Mouse (Mus musculus) lung, postnatal 0 days (tissue): ENCODE measurements around the gene Usp13. TPM values are rescaled to one million over a fixed set of nuclear protein-coding genes. Genes with fewer than 3 reads are reported as not detected.

Source experiments
- ATAC-seq: fragments of 200-750 bp; cut with Nextera tagmentation; 2 replicates; pipeline ENCODE4 v1.8.0; 2017; ENCODE audit warnings: moderate library complexity
- DNase-seq: peaks from one replicate; pipeline ENCODE4 v3.0.0-alpha.2; 2016; ENCODE audit warnings: low spot score
- H3K27ac ChIP-seq: fragments of 300-500 bp; sonication (generic); 2 replicates; pipeline ENCODE4 v1.5.1; 2014; ENCODE audit warnings: antibody characterized with exemption, mild to moderate bottlenecking, low read length, mixed read lengths
- H3K27me3 ChIP-seq: fragments of 300-500 bp; sonication (generic); replicated peaks from 2 replicates; pipeline ENCODE4 v1.6.1; 2014; ENCODE audit warnings: low read length, mixed read lengths; ENCODE audit not compliant: insufficient read depth
- H3K36me3 ChIP-seq: fragments of 300-500 bp; sonication (generic); 2 replicates; pipeline ENCODE4 v1.6.1; 2014; ENCODE audit warnings: low read length, mixed read lengths; ENCODE audit not compliant: insufficient read depth
- H3K4me1 ChIP-seq: fragments of 300-500 bp; sonication (generic); 2 replicates; pipeline ENCODE4 v1.6.1; 2014; ENCODE audit warnings: antibody characterized with exemption, low read depth, low read length, mixed read lengths; ENCODE audit not compliant: insufficient read depth
- H3K4me2 ChIP-seq: fragments of 300-500 bp; sonication (generic); replicated peaks from 2 replicates; pipeline ENCODE4 v1.6.1; 2014; ENCODE audit warnings: low read depth, mild to moderate bottlenecking, low read length, moderate library complexity, mixed read lengths
- H3K4me3 ChIP-seq: fragments of 300-500 bp; sonication (generic); 2 replicates; pipeline ENCODE4 v1.5.1; 2014; ENCODE audit warnings: low read depth, low read length
- H3K9ac ChIP-seq: fragments of 300-500 bp; sonication (generic); replicated peaks from 2 replicates; pipeline ENCODE4 v1.6.1; 2014; ENCODE audit warnings: low read depth, mild to moderate bottlenecking
- H3K9me3 ChIP-seq: fragments of 300-500 bp; sonication (generic); 2 replicates; pipeline ENCODE4 v1.6.1; 2016; ENCODE audit warnings: low read length, mixed read lengths
- CTCF ChIP-seq: IDR thresholded peaks from 2 replicates; pipeline ENCODE4 v1.5.1; 2016; ENCODE audit warnings: antibody characterized with exemption, mild to moderate bottlenecking
- EP300 ChIP-seq: IDR thresholded peaks from 2 replicates; pipeline ENCODE4 v1.6.1; 2016; ENCODE audit warnings: antibody characterized with exemption, mild to moderate bottlenecking, control low read depth
- WGBS: fragments of 180-500 bp; shearing (Covaris S2); extraction: QIAGEN DNeasy Blood & Tissue Kit; methylation state at CpG from one replicate; pipeline ENCODE4 v1.1.7; 2014; 5-methylcytosine and 5-hydroxymethylcytosine counted together
- polyA plus RNA-seq: library from polyadenylated mRNA; unstranded; fragments of >200 nt; fragmentation: Nextera tagmentation; extraction: Ambion mirVana; gene quantifications from 2 replicates; pipeline ENCODE4 v1.2.1, GENCODE M21; 2015

Usp13 gene
- polyA plus RNA-seq, 1 experiment from 2014 or later = 1.9 TPM

DNA sequence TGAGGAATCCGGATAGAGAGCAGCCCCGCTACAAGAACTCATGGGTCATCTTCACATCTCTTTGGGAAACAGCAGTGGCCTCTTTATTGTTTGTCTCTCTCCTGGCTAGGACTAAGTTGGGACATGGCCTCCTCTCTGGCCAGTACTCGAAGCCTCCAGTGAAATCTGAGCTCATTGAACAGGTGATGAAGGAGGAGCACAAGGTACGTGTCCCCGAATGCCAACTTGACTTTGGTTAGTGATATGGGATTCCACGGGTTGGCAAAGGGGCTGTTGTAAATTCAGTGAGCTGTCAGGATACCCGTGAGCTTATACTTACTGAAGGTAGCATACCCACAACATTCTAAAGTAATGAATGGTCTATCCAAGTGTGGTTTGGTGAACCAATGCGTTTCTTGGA is 69.0 kb downstream of the Usp13 start:
- 84% methylated on average over 8 of the region's 8 CpGs for WGBS
- Histone ChIP-seq H3K9ac (no peak overlapping the region), H3K36me3 (no peaks in the 10 kb centered on the region), H3K27ac (no peak overlapping the region), H3K4me3 (no peak overlapping the region), H3K9me3 (no peaks in the 10 kb centered on the region), H3K27me3 (no peaks in the 10 kb centered on the region), H3K4me2 (no peak overlapping the region), H3K4me1 (no peaks in the 10 kb centered on the region)
- no peak for ATAC-seq
- TF ChIP-seq EP300 (no peak), CTCF (no peak)
- no peak for DNase-seq

DNA sequence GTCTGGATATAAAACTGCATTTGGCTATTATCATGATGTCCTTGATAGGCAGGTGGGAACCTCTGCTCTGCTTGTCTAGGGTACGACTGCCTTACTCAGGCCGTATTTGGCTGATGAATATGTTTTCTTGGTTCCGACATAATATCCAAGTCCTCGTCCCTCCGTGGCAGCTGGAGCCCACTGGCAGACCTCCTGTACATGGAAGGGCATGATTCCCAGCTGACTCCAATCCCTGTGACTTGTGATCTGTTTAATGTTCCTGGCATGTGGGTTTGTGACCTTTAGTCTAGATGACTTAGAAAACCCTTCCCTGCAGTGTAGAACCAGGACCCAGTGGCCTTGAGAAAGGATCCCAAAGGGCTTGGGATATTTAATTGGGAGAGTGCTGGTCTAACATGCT is 71.5 kb downstream of the Usp13 start:
- no peak overlapping the region for H3K9ac ChIP-seq
- TF ChIP-seq EP300 (no peak), CTCF (no peak)
- H3K9me3 ChIP-seq = no peaks in the 10 kb centered on the region
- no peak overlapping the region for H3K4me3 ChIP-seq
- no peak overlapping the region for H3K4me2 ChIP-seq
- no peaks in the 10 kb centered on the region for H3K36me3 ChIP-seq
- no peak overlapping the region for H3K27ac ChIP-seq
- DNase-seq (no peak), ATAC-seq (no peak)
- H3K4me1 ChIP-seq = no peaks in the 10 kb centered on the region
- no peaks in the 10 kb centered on the region for H3K27me3 ChIP-seq
- WGBS = 87% methylated on average over 5 of the region's 5 CpGs

DNA sequence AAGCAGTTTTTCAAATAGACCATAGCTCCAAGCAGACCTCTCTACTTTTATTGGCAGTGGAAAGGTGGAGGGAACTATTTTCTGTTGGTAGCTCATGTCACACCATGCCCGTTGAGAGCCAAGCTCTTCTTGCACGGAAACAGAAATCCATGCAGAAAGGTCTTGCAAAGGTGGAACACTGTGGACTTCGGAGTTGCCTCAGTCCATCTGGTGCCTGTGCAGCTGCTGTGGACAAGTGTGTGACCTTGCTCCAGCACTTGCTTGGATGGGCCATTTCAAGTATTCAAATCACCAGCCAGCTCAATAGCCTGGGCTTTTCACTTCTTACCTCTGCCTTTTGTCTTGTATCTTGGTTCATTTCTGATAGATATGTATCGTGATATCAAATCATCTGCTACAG is 72.8 kb downstream of the Usp13 start:
- no peak overlapping the region for H3K4me2 ChIP-seq
- DNase-seq = no peak
- no peak overlapping the region for H3K27ac ChIP-seq
- TF ChIP-seq CTCF (no peak), EP300 (no peak)
- H3K9me3 ChIP-seq = no peaks in the 10 kb centered on the region
- WGBS = 93% methylated on average over 4 of the region's 4 CpGs
- no peaks in the 10 kb centered on the region for H3K4me1 ChIP-seq
- no peaks in the 10 kb centered on the region for H3K36me3 ChIP-seq
- H3K4me3 ChIP-seq = no peak overlapping the region
- no peak overlapping the region for H3K9ac ChIP-seq
- no peak for ATAC-seq
- no peaks in the 10 kb centered on the region for H3K27me3 ChIP-seq

DNA sequence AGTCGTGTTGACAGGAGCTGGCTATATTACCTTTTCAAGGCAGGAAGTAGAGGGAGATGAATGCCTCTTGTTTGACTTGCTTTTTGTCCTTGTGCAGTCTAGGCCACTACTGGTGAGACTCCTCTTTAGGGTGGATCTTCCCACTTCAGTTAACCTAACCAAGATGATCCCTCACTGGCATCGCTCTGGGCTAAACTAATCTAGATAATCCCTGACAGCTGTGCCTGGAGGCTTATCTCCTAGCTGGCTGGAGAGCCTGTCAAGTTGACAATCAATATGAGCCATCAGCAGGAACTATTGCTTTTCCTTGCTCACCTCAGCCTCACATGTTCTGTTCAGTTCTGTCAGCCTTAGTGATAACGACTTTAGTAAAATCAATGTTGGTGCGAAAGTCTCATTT is 86.1 kb downstream of the Usp13 start:
- no peaks in the 10 kb centered on the region for H3K4me1 ChIP-seq
- 48% methylated on average over 4 of the region's 4 CpGs for WGBS
- H3K4me3 ChIP-seq = no peak overlapping the region
- ATAC-seq (no peak), DNase-seq (no peak)
- no peak overlapping the region for H3K4me2 ChIP-seq
- TF ChIP-seq CTCF (no peak), EP300 (no peak)
- H3K9me3 ChIP-seq = no peaks in the 10 kb centered on the region
- H3K36me3 ChIP-seq = no peaks in the 10 kb centered on the region
- no peak overlapping the region for H3K9ac ChIP-seq
- H3K27me3 ChIP-seq = no peaks in the 10 kb centered on the region
- no peak overlapping the region for H3K27ac ChIP-seq

DNA sequence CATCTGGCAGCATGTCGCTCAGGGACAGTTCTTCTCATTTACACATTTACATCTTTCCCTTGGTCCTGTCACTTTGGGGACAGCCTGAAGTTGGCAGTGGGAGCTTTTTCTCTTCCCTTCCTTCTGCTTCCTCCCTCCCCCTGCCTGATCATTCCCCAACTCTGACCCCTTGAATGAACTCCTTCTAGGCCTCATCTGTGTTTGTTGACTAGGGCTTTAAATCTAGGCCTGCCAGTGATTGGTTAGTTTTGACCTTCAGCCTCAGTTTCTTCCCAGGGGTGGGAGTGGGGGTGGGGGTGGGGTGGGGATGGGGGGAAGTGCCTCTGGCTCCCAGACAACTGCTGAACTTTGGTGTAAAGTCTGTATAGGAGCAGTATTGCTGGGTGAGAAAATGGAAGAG is 87.3 kb downstream of the Usp13 start:
- Histone ChIP-seq H3K4me1 (no peaks in the 10 kb centered on the region), H3K9me3 (no peaks in the 10 kb centered on the region), H3K27ac (no peak overlapping the region), H3K4me3 (no peak overlapping the region), H3K4me2 (no peak overlapping the region), H3K27me3 (no peaks in the 10 kb centered on the region), H3K9ac (no peak overlapping the region), H3K36me3 (no peaks in the 10 kb centered on the region)
- ATAC-seq (no peak), DNase-seq (no peak)
- WGBS = 55% methylated on average over 1 of the region's 1 CpGs
- TF ChIP-seq EP300 = no peak
- no peak for TF ChIP-seq CTCF

DNA sequence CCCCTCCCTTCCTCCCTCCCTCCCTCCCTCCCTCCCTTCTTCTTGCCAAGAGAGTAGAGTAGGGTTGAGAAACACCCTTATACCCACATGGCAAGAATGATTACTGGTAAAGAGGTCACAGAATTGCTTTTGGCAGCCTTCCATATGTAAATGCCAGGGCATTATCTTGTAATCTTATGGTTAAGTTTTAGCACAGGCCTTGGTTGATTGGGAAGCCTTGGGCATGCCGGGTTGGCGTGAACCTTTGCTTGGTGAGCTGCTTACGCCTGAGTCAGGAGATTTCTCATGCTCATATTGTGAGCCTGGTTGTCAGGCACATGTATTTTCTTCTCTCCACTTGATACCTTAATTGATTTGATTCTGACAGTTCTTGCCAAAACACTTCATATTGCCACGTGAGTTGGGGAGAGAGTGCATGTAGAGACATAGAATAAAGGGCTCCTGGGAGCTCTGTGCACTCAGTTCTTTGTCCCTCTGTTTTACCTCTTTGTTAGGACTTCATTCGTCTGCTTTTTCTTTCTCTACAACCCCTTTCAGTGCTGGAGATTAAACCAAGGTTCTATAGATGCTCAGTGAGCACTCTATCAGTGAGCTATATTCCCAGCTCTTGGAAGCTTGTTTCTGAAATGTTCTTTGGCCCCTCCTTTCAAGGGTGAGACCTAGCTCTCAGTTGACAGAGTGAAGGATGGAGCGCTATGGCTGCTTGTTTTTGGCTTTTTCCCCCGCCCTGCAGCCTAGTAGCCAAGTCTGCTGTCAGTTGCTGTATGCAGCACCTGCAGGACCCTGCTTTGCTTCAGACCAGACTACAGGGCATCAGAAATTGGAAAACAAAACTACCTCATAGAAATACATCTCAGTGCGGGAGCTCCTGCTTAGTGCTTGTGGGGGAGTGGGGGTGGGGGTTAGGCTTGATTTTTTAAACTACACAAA is 88.8 kb downstream of the Usp13 start:
- no peak overlapping the region for H3K4me2 ChIP-seq
- DNase-seq (no peak), ATAC-seq (no peak)
- H3K9me3 ChIP-seq = no peaks in the 10 kb centered on the region
- H3K9ac ChIP-seq = no peak overlapping the region
- 68% methylated on average over 8 of the region's 8 CpGs for WGBS
- no peaks in the 10 kb centered on the region for H3K27me3 ChIP-seq
- no peak overlapping the region for H3K4me3 ChIP-seq
- H3K4me1 ChIP-seq = no peaks in the 10 kb centered on the region
- no peak overlapping the region for H3K27ac ChIP-seq
- no peak for TF ChIP-seq CTCF
- TF ChIP-seq EP300 = no peak
- no peaks in the 10 kb centered on the region for H3K36me3 ChIP-seq
